Mouse (Mus musculus): Measurements from ENCODE around the gene Leng9. TPM values are rescaled to one million over a fixed set of nuclear protein-coding genes. Genes with fewer than 3 reads are reported as not detected.

Leng9 gene
- total and polyA plus RNA-seq, 3 experiments = 1.5 to 1.7 TPM; not detected in 1

DNA sequence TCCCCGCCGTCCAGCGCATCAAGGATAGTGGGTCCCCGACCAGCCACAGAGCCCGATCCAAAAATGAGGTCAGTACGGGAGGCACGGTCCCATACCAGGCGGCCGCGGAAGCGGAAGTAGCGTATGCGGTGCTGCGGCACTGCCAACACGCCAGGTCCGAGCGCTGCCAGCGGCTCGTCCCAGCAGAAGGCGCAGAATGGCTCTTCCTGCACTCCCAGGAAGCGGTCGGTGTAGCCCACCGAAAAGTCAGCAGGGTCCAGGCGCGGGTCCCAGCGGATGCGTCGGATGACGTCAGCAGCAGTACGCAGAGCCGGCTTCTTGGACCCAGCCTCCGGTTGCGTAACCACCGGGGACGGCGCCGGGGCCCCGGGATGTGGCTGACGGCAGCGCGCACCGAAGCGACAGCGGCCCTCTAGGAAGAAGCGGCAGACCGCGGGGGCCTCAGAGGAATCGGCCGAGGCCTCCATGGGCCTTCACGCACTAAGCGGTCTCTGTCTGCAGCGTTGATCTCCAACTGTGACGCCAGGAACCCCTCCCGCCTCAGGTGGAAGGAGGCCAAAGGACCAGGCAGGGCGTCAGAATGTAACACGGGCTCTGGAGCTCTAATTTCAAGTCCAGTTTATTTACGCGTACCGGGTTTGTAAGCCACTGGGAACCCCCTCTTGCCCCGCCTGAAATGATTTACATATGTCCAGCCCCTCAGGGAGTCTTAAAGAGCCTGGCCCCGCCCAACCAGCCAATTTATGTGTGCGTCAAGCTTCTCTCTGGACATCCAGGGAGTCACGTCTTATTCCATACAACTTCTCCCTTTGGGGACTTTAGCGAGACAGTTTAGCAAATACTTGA lies 742 bp downstream of the Leng9 start:
- H3K27ac ChIP-seq (ENCODE audit: control insufficient read depth, low read depth, low read length) = peak overlapping the region; percentile 92
- peak overlapping the region; percentile 81 for H3K9ac ChIP-seq (ENCODE audit: control insufficient read depth, low read depth, low read length, poor library complexity, severe bottlenecking)
- peaks cover 0 to 2% of the 10 kb centered on the region in 2 experiments; a peak in 1 of 4 replicates for H3K27me3 ChIP-seq (ENCODE audit: control insufficient read depth in 1 of 2, insufficient read depth in 2 of 2, low read length in 2 of 2)
- H3K9me3 ChIP-seq (replicated peaks; ENCODE audit: insufficient read depth, low read length) = no peaks in the 10 kb centered on the region
- H3K4me3 ChIP-seq (ENCODE audit: control insufficient read depth in 1 of 2, insufficient read depth in 1 of 2, low read depth in 2 of 2, low read length in 2 of 2) = peak overlapping the region; percentile 80 to 98
- H3K36me3 ChIP-seq (ENCODE audit: control insufficient read depth in 1 of 2, insufficient read depth in 2 of 2, low read length in 2 of 2) = peaks cover 2 to 3% of the 10 kb centered on the region in 2 experiments; a peak in 2 of 4 replicates
- DNase-seq (ENCODE audit: low read depth, low spot score) = peak; percentile 92
- H3K4me1 ChIP-seq (ENCODE audit: control insufficient read depth in 1 of 2, insufficient read depth in 2 of 2, low read length in 2 of 2) = peaks cover 0 to 9% of the 10 kb centered on the region in 2 experiments; a peak in 1 of 4 replicates
- peaks cover 4% of the 10 kb centered on the region; the same call in 1 of the 2 replicates for H3K79me2 ChIP-seq (ENCODE audit: control insufficient read depth, insufficient read depth, low read length, poor library complexity)
- no peak for TF ChIP-seq BHLHE40 (IDR thresholded peaks at IDR 0.05; ENCODE audit: borderline replicate concordance, low read depth, low read length)
- peak; percentile 49 for TF ChIP-seq MXI1 (IDR thresholded peaks at IDR 0.05; ENCODE audit: low read depth, low read length)
- TF ChIP-seq E2F4 (IDR thresholded peaks at IDR 0.05; ENCODE audit: borderline replicate concordance, low read depth, low read length) = no peak
- TF ChIP-seq HCFC1 (IDR thresholded peaks at IDR 0.05; ENCODE audit: low read depth, low read length) = peak; percentile 68
- no peak for TF ChIP-seq JUND (IDR thresholded peaks at IDR 0.05; ENCODE audit: low read depth, low read length)
- no peak for TF ChIP-seq GABPA (IDR thresholded peaks at IDR 0.05; ENCODE audit: low read depth, low read length)
- TF ChIP-seq TAL1 (IDR thresholded peaks at IDR 0.05; ENCODE audit: low read length) = no peak
- no peak for TF ChIP-seq EP300 (IDR thresholded peaks at IDR 0.05; ENCODE audit: low read depth in 1 of 2, low read length in 2 of 2)
- TF ChIP-seq POLR2AphosphoS2 (IDR thresholded peaks at IDR 0.05; ENCODE audit: low read length) = no peak; the same call in 1 of the 2 replicates
- peak; percentile 45; the same call in 1 of the 2 replicates for TF ChIP-seq KAT2A (conservative IDR thresholded peaks at IDR 0.05; ENCODE audit: low read depth, low read length)
- no peak for TF ChIP-seq MEF2A (IDR thresholded peaks at IDR 0.05; ENCODE audit: extremely low read depth, insufficient replicate concordance, low read depth, low read length, poor library complexity, severe bottlenecking)
- peak; percentile 66; the same call in 1 of the 2 replicates for TF ChIP-seq NELFE (IDR thresholded peaks at IDR 0.05; ENCODE audit: low read depth, low read length)
- no peak for TF ChIP-seq POLR2AphosphoS5 (IDR thresholded peaks at IDR 0.05; ENCODE audit: borderline replicate concordance, low read depth, low read length)
- 0 out of 2 replicates have a peak, but pooled peaks have one; percentile 7 for TF ChIP-seq ETS1 (IDR thresholded peaks at IDR 0.05; ENCODE audit: low read depth, low read length)
- TF ChIP-seq USF2 (IDR thresholded peaks at IDR 0.05; ENCODE audit: borderline replicate concordance in 1 of 2, insufficient read depth in 1 of 2, low read depth in 1 of 2, low read length in 2 of 2) = no peak
- no peak for TF ChIP-seq CHD1 (IDR thresholded peaks at IDR 0.05; ENCODE audit: low read depth, low read length)
- TF ChIP-seq MAZ (IDR thresholded peaks at IDR 0.05; ENCODE audit: low read depth, low read length) = no peak
- TF ChIP-seq GATA1 (IDR thresholded peaks at IDR 0.05; ENCODE audit: low read depth, low read length) = no peak
- no peak for TF ChIP-seq RCOR1 (IDR thresholded peaks at IDR 0.05; ENCODE audit: low read depth, low read length)
- 0 out of 2 replicates have a peak, but pooled peaks have one; percentile 7 for TF ChIP-seq UBTF (IDR thresholded peaks at IDR 0.05; ENCODE audit: borderline replicate concordance, insufficient read depth, low read depth, low read length)
- TF ChIP-seq TCF12 (IDR thresholded peaks at IDR 0.05; ENCODE audit: low read depth, low read length) = peak; percentile 3; the same call in 1 of the 2 replicates
- no peak for TF ChIP-seq ZKSCAN1 (IDR thresholded peaks at IDR 0.05; ENCODE audit: low read depth, low read length)
- no peak for TF ChIP-seq ZC3H11A (IDR thresholded peaks at IDR 0.05; ENCODE audit: low read depth, low read length)
- TF ChIP-seq ELF1 (IDR thresholded peaks at IDR 0.05; ENCODE audit: low read depth, low read length) = peak; percentile 75
- no peak for TF ChIP-seq ZMIZ1 (IDR thresholded peaks at IDR 0.05; ENCODE audit: low read depth, low read length)
- no peak for TF ChIP-seq MYB (IDR thresholded peaks at IDR 0.05; ENCODE audit: low read depth, low read length)
- TF ChIP-seq CTCF (IDR thresholded peaks at IDR 0.05 in 2 of 3, conservative IDR thresholded peaks at IDR 0.05 in 1 of 3; ENCODE audit: control insufficient read depth in 1 of 3, insufficient read depth in 1 of 3, low read depth in 2 of 3, low read length in 3 of 3, poor library complexity in 1 of 3, severe bottlenecking in 1 of 3) = no peak
- TF ChIP-seq MAX (IDR thresholded peaks at IDR 0.05; ENCODE audit: low read length) = no peak
- peak; percentile 38 for TF ChIP-seq SIN3A (IDR thresholded peaks at IDR 0.05; ENCODE audit: low read length)
- no peak for TF ChIP-seq CHD2 (IDR thresholded peaks at IDR 0.05; ENCODE audit: low read length)
- no peak for TF ChIP-seq RAD21 (IDR thresholded peaks at IDR 0.05; ENCODE audit: low read depth, low read length)
- TF ChIP-seq TBP (IDR thresholded peaks at IDR 0.05; ENCODE audit: low read depth, low read length) = peak; percentile 40; the same call in 1 of the 2 replicates
- no peak for TF ChIP-seq SMC3 (IDR thresholded peaks at IDR 0.05; ENCODE audit: low read depth, low read length)
- no peak for TF ChIP-seq ZNF384 (IDR thresholded peaks at IDR 0.05; ENCODE audit: low read depth, low read length)
- no peak for TF ChIP-seq USF1 (IDR thresholded peaks at IDR 0.05; ENCODE audit: low read depth, low read length)

Data from MEL (cell line).